Mouse (Mus musculus): Measurements from ENCODE around the gene Tescl.

- no peak for TF ChIP-seq POLR2A (IDR thresholded peaks at IDR 0.05; ENCODE audit: insufficient read depth, low read depth, low read length)
- TF ChIP-seq CTCF (IDR thresholded peaks at IDR 0.05; ENCODE audit: insufficient read depth, low read depth, low read length) = no peak
Measured at GRCm38 (mm10) chr7:24379934-24380333, 46.2 kb upstream of the Tescl start.

Data from olfactory bulb, adult 2 months (tissue).